Mouse (Mus musculus) kidney, adult 8-10 months (tissue): Measurements from ENCODE around the gene Vps29.
"Not testable (repeated sequence)": the region's sequence is repeated elsewhere in the genome, so short reads cannot be mapped to it uniquely, and the experiment has no call there.

Experiments
- DNase-seq, 2 experiments: peaks; one replicate each; pipeline ENCODE4 v3.0.0; 2022

Vps29 gene

GRCm38 (mm10) chr5:122353807-122354491, at the start of gene Vps29, which contains the start of gene Rad9b:
Gene Vps29, plus strand, starts transcription at chr5:122354369.
Gene Rad9b, minus strand, starts transcription at chr5:122354233.
- peak; percentile 96 to 98 for DNase-seq

GRCm38 (mm10) chr5:122304541-122304940, 49.6 kb upstream of the Vps29 start:
- DNase-seq = no peak

GRCm38 (mm10) chr5:122305472-122305871, 48.7 kb upstream of the Vps29 start:
- peak; percentile 76 to 82 for DNase-seq

- no peak for DNase-seq
Measured at GRCm38 (mm10) chr5:122306536-122306935, 47.6 kb upstream of the Vps29 start.

GRCm38 (mm10) chr5:122310699-122311098, 43.5 kb upstream of the Vps29 start:
- no peak for DNase-seq

- no peak for DNase-seq
Measured at GRCm38 (mm10) chr5:122311692-122312091, 42.5 kb upstream of the Vps29 start.

- no peak for DNase-seq
Measured at GRCm38 (mm10) chr5:122312346-122312745, 41.8 kb upstream of the Vps29 start.

GRCm38 (mm10) chr5:122312942-122313684, 41.1 kb upstream of the Vps29 start:
- peak in 1 of 2 experiments; percentile 59 for DNase-seq

GRCm38 (mm10) chr5:122314966-122315667, 39.1 kb upstream of the Vps29 start:
- DNase-seq = peak; percentile 97 to 98

GRCm38 (mm10) chr5:122317329-122318045, 36.7 kb upstream of the Vps29 start:
- DNase-seq = peak in 1 of 2 experiments; percentile 56

GRCm38 (mm10) chr5:122318100-122318499, 36.1 kb upstream of the Vps29 start:
- DNase-seq = peak in 1 of 2 experiments; percentile 45

- not testable (repeated sequence) for DNase-seq
Measured at GRCm38 (mm10) chr5:122318976-122319375, 35.2 kb upstream of the Vps29 start.

- DNase-seq = peak in 1 of 2 experiments; percentile 30
Measured at GRCm38 (mm10) chr5:122319474-122320204, 34.5 kb upstream of the Vps29 start.

- DNase-seq = no peak
Measured at GRCm38 (mm10) chr5:122320205-122320781, 33.9 kb upstream of the Vps29 start.

- DNase-seq = no peak
Measured at GRCm38 (mm10) chr5:122323523-122323922, 30.6 kb upstream of the Vps29 start.

- DNase-seq = no peak
Measured at GRCm38 (mm10) chr5:122324608-122325431, 29.3 kb upstream of the Vps29 start.

GRCm38 (mm10) chr5:122325477-122325876, 28.7 kb upstream of the Vps29 start:
- DNase-seq = no peak

GRCm38 (mm10) chr5:122327283-122327682, 26.9 kb upstream of the Vps29 start:
- no peak for DNase-seq

GRCm38 (mm10) chr5:122330269-122330668, 23.9 kb upstream of the Vps29 start:
- DNase-seq = no peak

GRCm38 (mm10) chr5:122334682-122335081, 19.5 kb upstream of the Vps29 start:
- DNase-seq = no peak
